Mouse (Mus musculus): ENCODE data around the gene Atf7ip2. TPM values are rescaled to one million over a fixed set of nuclear protein-coding genes. Genes with fewer than 3 reads are reported as not detected.

Atf7ip2 gene
- polyA plus RNA-seq, 1 experiment from 2014 or later = 0.93 TPM

GRCm38 (mm10) chr16:10300231-10301186, 108.0 kb downstream of the Atf7ip2 start:
- WGBS = 44% methylated on average over 3 of the region's 3 CpGs
- no peak overlapping the region for H3K4me3 ChIP-seq (replicated peaks)
- H3K9ac ChIP-seq = no peak overlapping the region
- H3K4me2 ChIP-seq (replicated peaks) = no peak overlapping the region
- no peaks in the 10 kb centered on the region for H3K9me3 ChIP-seq
- H3K4me1 ChIP-seq (replicated peaks) = peaks cover 5% of the 10 kb centered on the region; the same call in 1 of the 2 replicates
- H3K27ac ChIP-seq = no peak overlapping the region
- H3K36me3 ChIP-seq = no peaks in the 10 kb centered on the region
- H3K27me3 ChIP-seq (replicated peaks) = no peaks in the 10 kb centered on the region
- ATAC-seq = no peak

Other genes with a start within 250 kb of the Atf7ip2 start
- 0.18 and 0.34 TPM in 2 replicates for gene Grin2a, start 197.2 kb upstream of the Atf7ip2 start, polyA plus RNA-seq (2015; fragmentation: Nextera tagmentation; extraction: Ambion mirVana)
- not detected in 2 replicates for gene Rpl39l, start 22.5 kb upstream of the Atf7ip2 start, polyA plus RNA-seq (2015; fragmentation: Nextera tagmentation; extraction: Ambion mirVana)
- gene Emp2, start 121.3 kb downstream of the Atf7ip2 start, polyA plus RNA-seq (2015; fragmentation: Nextera tagmentation; extraction: Ambion mirVana) = 20.0 and 20.3 TPM in 2 replicates
- gene Tekt5, start 202.8 kb downstream of the Atf7ip2 start, polyA plus RNA-seq (2015; fragmentation: Nextera tagmentation; extraction: Ambion mirVana) = 0.15 and 0.25 TPM in 2 replicates
- gene Nubp1, start 219.2 kb downstream of the Atf7ip2 start, polyA plus RNA-seq (2015; fragmentation: Nextera tagmentation; extraction: Ambion mirVana) = 55.4 and 56.6 TPM in 2 replicates

All from intestine, embryonic 15.5 days (tissue).